Mouse (Mus musculus) heart, postnatal 0 days (tissue): ENCODE measurements around the gene Ice2.

Experiments used
- CTCF ChIP-seq: IDR thresholded peaks from 2 replicates; pipeline ENCODE4 v1.5.1; 2016; ENCODE audit warnings: antibody characterized with exemption, control low read depth, low read depth
- EP300 ChIP-seq: IDR thresholded peaks from 2 replicates; pipeline ENCODE4 v1.6.1; 2016; ENCODE audit warnings: antibody characterized with exemption, low read depth

- TF ChIP-seq CTCF, result no peak; the same call in 1 of the 2 replicates
- TF ChIP-seq EP300, result no peak
Measured at GRCm38 (mm10) chr9:69453901-69454666, 56.4 kb downstream of the Ice2 start.
